Mouse (Mus musculus) embryonic facial prominence, embryonic 12.5 days (tissue): Measurements from ENCODE around the gene Hspa12b. TPM values are rescaled to one million over a fixed set of nuclear protein-coding genes. Genes with fewer than 3 reads are reported as not detected.

Experiments
- ATAC-seq: fragments of 200-750 bp; cut with Nextera tagmentation; 2 replicates; pipeline ENCODE4 v1.8.0; 2017; ENCODE audit not compliant: insufficient number of reproducible peaks, insufficient read depth, low FRiP score, low TSS enrichment
- H3K27ac ChIP-seq: fragments of 300-500 bp; sonication (generic); 2 replicates; pipeline ENCODE4 v1.5.1; 2016; ENCODE audit warnings: mild to moderate bottlenecking
- H3K27me3 ChIP-seq: fragments of 300-500 bp; sonication (generic); 2 replicates; pipeline ENCODE4 v1.6.1; 2016; ENCODE audit warnings: mild to moderate bottlenecking, moderate library complexity
- H3K36me3 ChIP-seq: fragments of 300-500 bp; sonication (generic); 2 replicates; pipeline ENCODE4 v1.6.1; 2016; ENCODE audit warnings: mild to moderate bottlenecking
- H3K4me1 ChIP-seq: fragments of 300-500 bp; sonication (generic); 2 replicates; pipeline ENCODE4 v1.6.1; 2016
- H3K4me2 ChIP-seq: fragments of 300-500 bp; sonication (generic); replicated peaks from 2 replicates; pipeline ENCODE4 v1.6.1; 2016; ENCODE audit warnings: mild to moderate bottlenecking, moderate library complexity
- H3K4me3 ChIP-seq: fragments of 300-500 bp; sonication (generic); 2 replicates; pipeline ENCODE4 v1.5.1; 2016; ENCODE audit warnings: mild to moderate bottlenecking
- H3K9ac ChIP-seq: fragments of 300-500 bp; sonication (generic); 2 replicates; pipeline ENCODE4 v1.6.1; 2016; ENCODE audit warnings: mild to moderate bottlenecking, moderate library complexity
- H3K9me3 ChIP-seq: fragments of 300-500 bp; sonication (generic); 2 replicates; pipeline ENCODE4 v1.6.1; 2016; ENCODE audit warnings: mild to moderate bottlenecking, moderate library complexity
- WGBS: fragments of 180-500 bp; shearing (Covaris S2); methylation state at CpG from one replicate; pipeline ENCODE4 v1.1.7; 2016; 5-methylcytosine and 5-hydroxymethylcytosine counted together
- polyA plus RNA-seq: library from polyadenylated mRNA; unstranded; fragments of >200 nt; fragmentation: Nextera tagmentation; extraction: Ambion mirVana; gene quantifications from 2 replicates; pipeline ENCODE4 v1.2.1, GENCODE M21; 2016

Hspa12b gene
- polyA plus RNA-seq, 1 experiment from 2014 or later: 17.7 TPM

GRCm38 (mm10) chr2:131175286-131175944, 48.3 kb downstream of the Hspa12b start:
- no peaks in the 10 kb centered on the region for H3K9me3 ChIP-seq
- no peak overlapping the region for H3K9ac ChIP-seq
- no peak overlapping the region for H3K27ac ChIP-seq
- no peak overlapping the region for H3K4me3 ChIP-seq
- no peak overlapping the region for H3K4me2 ChIP-seq
- peaks cover 11% of the 10 kb centered on the region; the same call in 1 of the 2 replicates for H3K36me3 ChIP-seq
- ATAC-seq: no peak
- peaks cover 38% of the 10 kb centered on the region for H3K27me3 ChIP-seq
- WGBS: 71% methylated on average over 3 of the region's 3 CpGs
- peaks cover 56% of the 10 kb centered on the region for H3K4me1 ChIP-seq

GRCm38 (mm10) chr2:131175945-131176309, 48.8 kb downstream of the Hspa12b start:
- no peak overlapping the region for H3K4me3 ChIP-seq
- peaks cover 52% of the 10 kb centered on the region for H3K4me1 ChIP-seq
- H3K36me3 ChIP-seq: peaks cover 11% of the 10 kb centered on the region; the same call in 1 of the 2 replicates
- no peak overlapping the region for H3K4me2 ChIP-seq
- no peak overlapping the region for H3K27ac ChIP-seq
- 78% methylated on average over 1 of the region's 1 CpGs for WGBS
- ATAC-seq: no peak
- H3K9ac ChIP-seq: no peak overlapping the region
- H3K27me3 ChIP-seq: peaks cover 33% of the 10 kb centered on the region
- H3K9me3 ChIP-seq: no peaks in the 10 kb centered on the region

- Histone ChIP-seq H3K4me3 (no peak overlapping the region), H3K36me3 (peaks cover 11% of the 10 kb centered on the region; the same call in 1 of the 2 replicates), H3K27me3 (peaks cover 27% of the 10 kb centered on the region), H3K9ac (no peak overlapping the region), H3K4me2 (no peak overlapping the region), H3K9me3 (no peaks in the 10 kb centered on the region), H3K4me1 (peaks cover 46% of the 10 kb centered on the region), H3K27ac (0 out of 2 replicates have a peak overlapping the region, but pooled peaks have one; percentile 38)
- no peak for ATAC-seq
- WGBS: 62% methylated on average over 5 of the region's 5 CpGs
These were observed 49.4 kb downstream of the Hspa12b start for GRCm38 (mm10) chr2:131176491-131176890.

- H3K4me2 ChIP-seq: peak overlapping the region; percentile 99
- H3K36me3 ChIP-seq: peaks cover 11% of the 10 kb centered on the region; the same call in 1 of the 2 replicates
- H3K4me3 ChIP-seq: peak overlapping the region; percentile 79
- no peak for ATAC-seq
- peak overlapping the region; percentile 88 for H3K9ac ChIP-seq
- H3K27ac ChIP-seq: no peak overlapping the region
- 85% methylated on average over 9 of the region's 9 CpGs for WGBS
- H3K27me3 ChIP-seq: peaks cover 13% of the 10 kb centered on the region
- peaks cover 41% of the 10 kb centered on the region for H3K4me1 ChIP-seq
- no peaks in the 10 kb centered on the region for H3K9me3 ChIP-seq
These were observed 50.9 kb downstream of the Hspa12b start for GRCm38 (mm10) chr2:131177932-131178331.

- H3K4me1 ChIP-seq: peaks cover 41% of the 10 kb centered on the region
These were observed 51.8 kb downstream of the Hspa12b start for GRCm38 (mm10) chr2:131178828-131179245.

GRCm38 (mm10) chr2:131179246-131179886, 52.3 kb downstream of the Hspa12b start:
- no peaks in the 10 kb centered on the region for H3K9me3 ChIP-seq
- H3K9ac ChIP-seq: peak overlapping the region; percentile 88
- H3K27ac ChIP-seq: peak overlapping the region; percentile 84
- peaks cover 11% of the 10 kb centered on the region; the same call in 1 of the 2 replicates for H3K36me3 ChIP-seq
- H3K27me3 ChIP-seq: no peaks in the 10 kb centered on the region
- peak overlapping the region; percentile 79 for H3K4me3 ChIP-seq
- peaks cover 36% of the 10 kb centered on the region for H3K4me1 ChIP-seq
- H3K4me2 ChIP-seq: peak overlapping the region; percentile 99
- ATAC-seq: peak; percentile 29; the same call in 1 of the 2 replicates
- 1% methylated on average over 67 of the region's 67 CpGs for WGBS

More at GRCm38 (mm10) chr2:131178828-131179245, 51.8 kb downstream of the Hspa12b start:
- H3K4me2 ChIP-seq: peak overlapping the region; percentile 99
- H3K9me3 ChIP-seq: no peaks in the 10 kb centered on the region
- H3K4me3 ChIP-seq: peak overlapping the region; percentile 79
- peak overlapping the region; percentile 88 for H3K9ac ChIP-seq
- peak overlapping the region; percentile 84 for H3K27ac ChIP-seq
- H3K27me3 ChIP-seq: peaks cover 4% of the 10 kb centered on the region; the same call in 1 of the 2 replicates
- no peak for ATAC-seq
- WGBS: 37% methylated on average over 26 of the region's 26 CpGs
- peaks cover 11% of the 10 kb centered on the region; the same call in 1 of the 2 replicates for H3K36me3 ChIP-seq

- no peaks in the 10 kb centered on the region for H3K27me3 ChIP-seq
- H3K9ac ChIP-seq: peak within 1 kb of the TSS; percentile 88
- peak; percentile 73; the same call in 1 of the 2 replicates for ATAC-seq
- H3K9me3 ChIP-seq: no peaks in the 10 kb centered on the region
- H3K27ac ChIP-seq: peak within 1 kb of the TSS; percentile 84
- H3K4me1 ChIP-seq: peaks cover 30% of the 10 kb centered on the region
- peak within 1 kb of the TSS; percentile 99 for H3K4me2 ChIP-seq
- H3K4me3 ChIP-seq: peak within 1 kb of the TSS; percentile 79
- H3K36me3 ChIP-seq: peaks cover 11% of the 10 kb centered on the region; the same call in 1 of the 2 replicates
- WGBS: 4% methylated on average over 34 of the region's 57 CpGs
These were observed 53.0 kb downstream of the Hspa12b start, which contains the start of gene Cenpb for GRCm38 (mm10) chr2:131179990-131180587. Gene Cenpb (minus strand): TSS chr2:131180067.

- peak; percentile 37; the same call in 1 of the 2 replicates for ATAC-seq
- Histone ChIP-seq H3K27me3 (0 out of 2 replicates have a peak, but pooled peaks cover 4% of the 10 kb centered on the region), H3K4me1 (peaks cover 35% of the 10 kb centered on the region)
These were observed 59.3 kb downstream of the Hspa12b start for GRCm38 (mm10) chr2:131186343-131186742.

GRCm38 (mm10) chr2:131186771-131187601, 59.9 kb downstream of the Hspa12b start, which contains the start of the genes Cdc25b and Spef1:
Gene Cdc25b (plus strand): TSS chr2:131186949.
Gene Spef1 (minus strand): TSS chr2:131187282.
- peak within 1 kb of the TSS; percentile 83 for H3K4me2 ChIP-seq
- H3K36me3 ChIP-seq: peaks cover 12% of the 10 kb centered on the region; the same call in 1 of the 2 replicates
- peak within 1 kb of the TSS; percentile 71 for H3K9ac ChIP-seq
- ATAC-seq: peak; percentile 85
- peak within 1 kb of the TSS; percentile 77 for H3K27ac ChIP-seq
- under 1% methylated on average over 34 of the region's 43 CpGs for WGBS
- no peaks in the 10 kb centered on the region for H3K9me3 ChIP-seq
- H3K27me3 ChIP-seq: 0 out of 2 replicates have a peak, but pooled peaks cover 4% of the 10 kb centered on the region
- peak within 1 kb of the TSS; percentile 63 for H3K4me3 ChIP-seq
- peaks cover 35% of the 10 kb centered on the region for H3K4me1 ChIP-seq

More at GRCm38 (mm10) chr2:131186343-131186742, 59.3 kb downstream of the Hspa12b start:
- H3K27ac ChIP-seq: peak overlapping the region; percentile 12; the same call in 1 of the 2 replicates
- H3K4me2 ChIP-seq: peak overlapping the region; percentile 83
- peaks cover 6% of the 10 kb centered on the region; the same call in 1 of the 2 replicates for H3K36me3 ChIP-seq
- peak overlapping the region; percentile 71 for H3K9ac ChIP-seq
- H3K4me3 ChIP-seq: peak overlapping the region; percentile 63
- H3K9me3 ChIP-seq: no peaks in the 10 kb centered on the region
- 2% methylated on average over 14 of the region's 14 CpGs for WGBS

GRCm38 (mm10) chr2:131187602-131187922, 60.5 kb downstream of the Hspa12b start:
- no peak for ATAC-seq
- Histone ChIP-seq H3K4me3 (peak overlapping the region; percentile 63), H3K9me3 (no peaks in the 10 kb centered on the region), H3K27ac (no peak overlapping the region), H3K4me1 (peaks cover 35% of the 10 kb centered on the region), H3K9ac (peak overlapping the region; percentile 71; the same call in 1 of the 2 replicates), H3K36me3 (peaks cover 15% of the 10 kb centered on the region), H3K27me3 (0 out of 2 replicates have a peak, but pooled peaks cover 4% of the 10 kb centered on the region), H3K4me2 (peak overlapping the region; percentile 83)
- WGBS: 20% methylated on average over 3 of the region's 3 CpGs
